Mouse (Mus musculus): ENCODE measurements around the gene Rara.

Rara gene

GRCm38 (mm10) chr11:99010706-99011105 lies 83.1 kb downstream of the Rara start:
- no peak for DNase-seq

GRCm38 (mm10) chr11:99013856-99014255 lies 86.2 kb downstream of the Rara start:
- DNase-seq, result no peak

GRCm38 (mm10) chr11:99019844-99020243 lies 92.2 kb downstream of the Rara start:
- no peak for DNase-seq

GRCm38 (mm10) chr11:99022384-99022933 lies 94.8 kb downstream of the Rara start:
- no peak for DNase-seq

GRCm38 (mm10) chr11:99023094-99023493 lies 95.5 kb downstream of the Rara start:
- DNase-seq, result no peak

GRCm38 (mm10) chr11:99023500-99024467 lies 96.2 kb downstream of the Rara start, which contains the start of gene Top2a:
Gene Top2a (minus strand): TSS chr11:99024189.
- DNase-seq, result peak; percentile 95
